Mouse (Mus musculus) gonadal fat pad, adult 2 months (tissue): ENCODE results near the gene Hlcs. TPM values are rescaled to one million over a fixed set of nuclear protein-coding genes. Genes with fewer than 3 reads are reported as not detected.

Experiments
- DNase-seq: peaks from one replicate; pipeline ENCODE4 v3.0.0-alpha.2; 2012; ENCODE audit warnings: low read depth
- polyA plus RNA-seq: library from polyadenylated mRNA; depleted of rRNA; stranded (reverse); fragments of >200 nt; gene quantifications from 2 replicates; pipeline ENCODE4 v1.2.3, GENCODE M21; 2012

Gene Hlcs
- polyA plus RNA-seq, 1 experiment, result 13.0 TPM

DNA sequence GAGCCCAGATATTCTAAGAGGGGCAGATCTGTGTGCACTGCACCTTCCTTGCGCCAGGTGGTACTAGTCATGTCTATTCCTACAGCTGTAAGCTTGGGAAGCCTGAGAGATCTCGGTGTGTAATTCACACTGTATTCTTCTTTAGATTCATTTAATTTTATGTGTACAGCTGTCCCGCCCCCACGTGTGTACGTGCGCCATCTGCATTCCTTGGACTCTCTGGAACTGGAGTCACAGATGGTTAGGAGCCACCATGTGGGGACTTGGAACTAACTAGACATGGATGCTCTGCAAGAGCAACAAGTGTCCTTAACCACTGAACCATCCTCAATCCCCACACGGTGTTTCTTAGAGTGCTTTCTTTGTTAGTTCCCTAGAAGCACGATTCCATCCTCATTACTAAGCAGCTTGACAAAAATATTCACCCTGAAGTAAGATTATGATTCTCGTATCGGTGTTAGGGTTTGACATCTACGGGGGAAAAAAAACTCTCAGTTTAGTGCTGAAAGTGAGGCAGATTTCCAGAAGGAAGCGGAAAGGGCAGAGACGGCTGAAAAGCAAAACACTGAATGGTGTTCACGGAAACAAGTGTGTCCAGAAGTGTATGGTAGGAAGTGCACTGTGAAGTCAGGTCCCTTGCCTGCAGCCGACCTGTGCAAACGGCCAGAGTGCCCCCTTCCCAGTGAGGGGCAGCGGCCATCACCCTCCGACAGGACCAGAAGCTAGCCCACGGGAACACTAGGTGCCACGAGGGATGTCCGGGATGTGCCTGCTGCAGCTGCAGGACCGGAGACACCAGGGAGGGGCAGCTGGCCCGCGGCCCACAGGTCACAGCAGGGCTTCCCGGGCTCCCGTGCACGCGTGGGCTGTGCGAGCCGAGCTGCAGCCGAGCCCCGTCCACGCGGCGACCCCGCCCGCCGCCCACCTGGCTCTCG, 24.0 kb downstream of the Hlcs start:
- DNase-seq, result no peak

DNA sequence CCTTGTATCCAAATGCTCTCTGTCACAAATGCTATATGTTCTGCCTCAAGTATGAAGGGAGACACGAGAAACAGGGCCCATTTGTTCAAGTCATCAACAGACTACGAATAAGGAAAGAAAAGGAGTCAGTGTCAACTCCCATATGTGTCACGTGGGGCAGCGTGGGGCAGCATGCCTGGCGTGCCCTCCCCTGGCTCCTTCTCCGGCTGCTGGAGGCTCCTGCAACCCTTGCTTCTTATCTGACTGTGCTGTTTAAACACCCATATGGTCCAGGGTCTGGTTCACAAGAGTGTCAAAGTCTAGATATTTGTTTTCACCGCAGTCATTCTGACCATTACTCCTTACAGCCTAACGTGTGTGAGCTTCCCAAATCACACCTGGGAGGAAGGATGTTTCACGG, 25.5 kb downstream of the Hlcs start:
- DNase-seq, result no peak

DNA sequence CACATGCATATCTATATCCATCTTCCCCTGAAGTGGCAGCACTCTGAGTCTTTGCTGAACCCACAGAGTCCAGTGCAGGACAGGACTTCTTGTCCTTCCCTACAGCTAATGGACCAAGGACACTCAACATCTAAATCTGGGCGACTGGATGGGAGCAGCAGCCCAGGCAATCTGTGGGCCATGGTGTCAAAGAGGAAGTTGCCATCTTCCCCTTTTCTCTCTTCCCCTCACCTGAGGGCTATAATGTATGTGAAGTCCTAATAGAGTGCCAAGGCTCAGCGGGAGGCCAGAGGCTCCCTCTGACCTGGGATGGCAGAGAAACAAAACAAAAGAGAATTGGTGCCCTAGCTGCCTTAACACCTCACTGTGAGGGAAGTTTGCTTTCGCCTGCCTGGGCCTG, 29.4 kb downstream of the Hlcs start:
- DNase-seq, result no peak

DNA sequence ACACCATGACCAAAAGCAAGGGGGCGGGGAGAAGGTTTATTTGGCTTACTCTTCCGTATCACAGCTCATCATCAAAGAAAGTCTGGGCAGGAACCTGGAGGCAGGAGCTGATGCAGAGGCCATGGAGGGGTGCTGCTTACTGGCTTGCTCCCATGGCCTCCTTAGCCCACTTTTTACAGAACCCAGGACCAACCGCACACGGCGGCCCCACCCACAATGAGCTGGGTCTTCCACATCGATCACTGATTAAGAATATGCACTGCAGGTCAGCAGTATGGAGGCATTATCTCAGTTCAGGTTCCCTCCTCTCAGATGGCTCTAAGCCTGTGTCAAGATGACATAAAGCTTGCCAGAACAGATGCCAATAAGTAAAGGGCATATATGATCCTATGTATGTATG, 42.5 kb downstream of the Hlcs start:
- DNase-seq, result no peak

DNA sequence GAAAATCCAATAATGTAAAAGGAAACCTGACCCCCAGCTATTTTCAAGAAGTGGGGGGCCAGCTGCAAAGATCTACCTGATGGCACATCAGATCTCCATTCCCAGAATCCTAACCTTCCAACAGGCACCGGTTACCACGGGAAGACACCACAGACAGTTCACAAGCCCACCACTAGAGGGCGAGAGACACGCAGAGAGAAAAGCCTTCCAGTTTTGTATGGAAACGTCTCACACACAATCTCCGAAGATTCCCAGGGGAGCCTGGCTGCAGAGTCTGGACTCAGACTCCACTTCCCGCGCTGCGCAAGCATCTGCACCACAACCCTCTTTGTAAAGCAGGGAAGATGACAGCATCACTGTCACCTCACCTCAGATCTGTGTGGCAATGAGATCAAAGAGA, 43.7 kb downstream of the Hlcs start:
- DNase-seq, result no peak

DNA sequence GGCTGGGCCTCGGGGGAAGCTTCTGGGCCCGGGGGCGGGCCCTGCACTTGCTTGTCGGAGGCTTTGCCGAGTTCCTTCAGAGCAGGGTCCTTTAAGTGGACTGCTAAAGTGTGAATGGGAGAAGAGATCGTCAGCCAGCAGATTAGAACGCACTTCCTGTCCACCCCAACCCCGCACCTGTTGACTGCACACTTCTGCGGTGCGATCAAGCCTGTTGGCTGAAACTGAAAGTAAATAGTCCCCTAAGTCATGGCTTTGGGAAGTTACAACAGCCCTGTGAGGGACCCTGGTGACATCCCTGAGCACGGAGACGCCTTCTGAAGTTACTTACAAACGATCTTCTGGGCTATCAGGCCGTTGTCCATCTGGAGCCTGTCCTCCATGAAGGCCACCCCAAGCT, 45.2 kb downstream of the Hlcs start:
- DNase-seq, result no peak

DNA sequence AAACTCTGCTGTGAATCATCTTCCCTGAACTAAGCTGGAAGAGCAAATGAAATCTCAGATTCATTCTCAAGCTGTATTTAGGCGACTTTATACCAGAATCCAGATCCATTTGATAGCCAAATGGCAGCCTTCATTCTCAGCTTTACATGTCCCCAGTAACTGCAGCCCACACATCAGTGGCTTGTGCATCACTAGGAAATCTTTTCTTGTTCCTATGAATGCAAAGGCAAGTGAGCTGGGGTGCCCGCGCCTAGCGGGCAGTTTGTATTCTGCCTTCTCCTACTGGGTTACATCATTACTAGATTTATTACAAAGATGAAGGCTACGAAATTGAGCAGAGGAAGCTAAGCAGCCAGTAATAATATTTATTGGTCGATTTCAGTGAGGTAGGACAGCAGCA, 48.8 kb downstream of the Hlcs start:
- DNase-seq, result no peak

DNA sequence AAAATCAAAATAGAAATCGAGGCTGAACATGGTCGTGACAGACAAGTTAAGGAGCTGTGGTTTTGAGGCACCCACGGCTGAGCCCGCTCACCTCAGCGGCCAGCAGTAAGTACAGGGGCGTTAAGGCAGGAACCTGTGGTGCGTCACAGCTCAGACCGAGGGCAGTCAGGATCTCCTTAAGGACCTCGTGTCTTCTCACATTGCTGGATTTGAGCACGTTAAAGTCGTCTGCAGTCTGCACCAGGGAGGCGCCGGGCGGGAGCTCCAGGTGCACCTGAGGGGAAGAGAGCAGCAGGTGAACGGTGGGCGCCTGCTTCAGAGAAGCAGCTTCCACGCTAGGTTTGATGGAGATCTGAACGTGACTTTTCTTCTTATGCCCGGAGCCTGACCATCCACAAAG, 50.9 kb downstream of the Hlcs start:
- no peak for DNase-seq

DNA sequence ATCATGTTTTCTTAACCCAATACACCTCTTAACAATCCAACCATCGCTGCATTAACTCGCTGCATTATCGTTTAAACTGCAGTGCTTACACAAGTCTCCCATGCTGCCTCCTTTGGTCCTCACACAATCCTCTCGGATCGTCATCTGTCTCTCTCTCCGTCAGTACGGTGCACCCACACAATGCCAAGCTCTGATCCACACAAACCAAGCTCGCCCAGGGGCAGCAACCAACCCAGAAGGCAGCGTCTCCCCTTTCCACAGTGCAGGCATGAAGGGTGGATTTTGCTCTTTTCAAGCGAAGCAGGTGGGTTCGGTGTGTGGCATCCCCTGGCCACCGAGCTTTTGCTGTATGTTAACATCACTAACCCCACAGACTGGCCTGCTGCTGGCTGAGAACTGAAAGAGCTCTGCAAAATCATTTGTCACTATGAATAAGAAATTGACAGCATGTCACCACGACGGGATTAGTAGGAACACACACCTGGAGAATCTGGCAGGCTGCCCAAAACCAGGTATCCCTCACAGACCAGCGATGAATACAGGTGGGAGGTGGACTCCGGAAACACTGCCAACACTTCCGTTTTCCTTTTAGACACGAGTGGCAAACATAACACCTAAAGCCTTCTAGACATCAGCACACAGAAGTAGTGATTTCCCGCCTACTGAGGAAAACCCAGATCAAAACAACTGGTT, 52.3 kb downstream of the Hlcs start:
- peak; percentile 26 for DNase-seq

DNA sequence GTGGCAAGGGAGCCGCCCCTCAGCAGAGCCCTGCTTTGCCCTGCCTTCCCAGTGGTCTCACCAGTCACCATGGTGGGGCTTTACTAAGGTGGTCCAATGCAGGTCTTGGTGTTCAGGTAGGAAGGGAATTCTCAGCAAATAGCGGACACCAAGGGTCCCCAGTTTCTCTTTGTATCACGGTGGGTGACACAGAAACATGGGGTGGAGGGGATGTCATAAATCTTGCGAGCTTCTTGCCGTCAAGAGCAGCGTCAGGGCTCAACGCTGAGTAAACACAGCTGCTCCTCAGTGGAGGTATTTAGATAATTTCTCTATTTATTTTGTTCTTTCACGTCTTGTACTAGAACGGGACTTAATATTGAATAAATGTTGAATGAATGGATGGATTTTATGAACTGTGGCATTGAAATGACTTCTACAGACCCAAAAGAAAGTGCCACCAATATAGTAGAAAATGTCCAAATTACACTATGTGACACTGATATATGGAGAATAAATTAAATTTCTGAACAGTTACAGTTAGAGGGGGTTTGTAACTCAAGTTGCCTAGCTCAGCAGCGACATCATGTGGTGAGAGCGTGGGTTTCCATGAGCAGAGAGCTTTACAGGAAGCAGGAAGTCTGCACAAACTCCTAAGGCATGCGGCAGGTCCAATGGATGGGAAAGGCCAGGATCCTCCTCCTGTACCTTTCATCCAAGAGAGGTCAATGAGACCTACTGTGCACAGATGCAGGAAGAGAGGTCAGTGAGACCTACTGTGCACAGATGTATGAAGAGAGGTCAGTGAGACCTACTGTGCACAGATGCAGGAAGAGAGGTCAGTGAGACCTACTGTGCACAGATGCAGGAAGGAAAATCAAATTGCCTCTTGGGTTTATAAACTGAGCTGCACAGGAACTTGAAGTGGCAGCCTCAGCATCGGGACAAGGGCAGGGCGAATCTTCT, 54.7 kb downstream of the Hlcs start:
- no peak for DNase-seq

DNA sequence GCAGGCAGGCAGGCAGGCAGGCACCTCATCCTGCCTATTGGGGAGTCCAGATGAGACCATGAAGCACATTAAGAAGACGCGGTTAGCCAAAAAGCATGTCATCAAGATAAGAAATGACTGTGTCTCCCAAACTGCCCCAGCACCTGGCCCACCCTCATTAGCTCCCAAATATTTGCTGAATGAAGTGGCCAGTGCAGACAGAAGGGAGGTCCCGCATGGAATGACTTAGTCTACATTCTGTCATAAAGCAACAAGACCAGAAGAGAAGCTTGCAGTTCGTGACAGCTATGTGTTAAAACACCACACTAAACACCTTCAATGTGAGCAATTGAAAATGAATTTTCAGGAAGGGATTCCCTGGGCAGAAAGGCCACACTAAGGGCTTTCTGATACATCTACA, 57.8 kb downstream of the Hlcs start:
- no peak for DNase-seq

DNA sequence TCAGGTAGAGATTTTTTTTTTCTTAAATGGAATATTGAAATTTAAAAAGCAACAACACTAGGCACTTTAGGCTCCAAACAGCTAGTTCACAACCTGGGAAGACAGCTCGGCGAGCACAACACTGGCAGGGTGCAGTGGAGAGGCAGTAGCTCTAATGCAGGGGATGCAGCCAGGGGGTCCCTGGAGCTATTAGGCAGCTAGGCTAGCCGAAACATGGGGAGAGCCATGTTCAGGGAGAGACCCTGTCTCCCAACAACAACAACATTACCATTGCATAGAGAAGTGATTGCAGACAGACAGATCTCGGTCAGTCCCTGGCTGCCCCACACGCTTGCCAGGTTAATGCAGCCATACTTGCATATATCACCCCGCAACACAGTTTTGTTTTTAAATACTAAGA, 58.3 kb downstream of the Hlcs start:
- DNase-seq, result no peak

DNA sequence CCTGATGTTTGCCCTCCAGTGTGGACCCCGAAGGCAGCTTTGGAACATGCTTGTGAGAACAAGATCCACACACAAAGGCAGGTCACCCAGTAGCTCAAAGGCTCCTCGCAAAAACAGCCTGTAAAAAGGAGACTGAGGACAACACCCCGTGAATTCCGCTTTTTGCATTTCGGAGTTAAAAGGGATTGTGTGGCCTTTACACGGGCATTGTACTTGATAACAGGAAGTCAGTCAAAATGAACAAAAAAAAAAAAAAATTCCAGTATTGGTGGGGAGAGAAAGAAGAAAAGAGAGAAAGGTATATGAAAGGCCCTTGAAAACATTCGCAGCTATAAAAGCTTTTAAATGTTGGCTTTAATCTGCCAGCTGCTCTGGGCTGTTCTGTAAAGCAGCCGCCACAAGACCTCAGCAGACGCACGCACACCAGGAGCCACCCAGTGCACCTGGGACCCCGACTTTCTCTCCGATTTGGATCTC, 58.9 kb downstream of the Hlcs start:
- DNase-seq, result no peak

DNA sequence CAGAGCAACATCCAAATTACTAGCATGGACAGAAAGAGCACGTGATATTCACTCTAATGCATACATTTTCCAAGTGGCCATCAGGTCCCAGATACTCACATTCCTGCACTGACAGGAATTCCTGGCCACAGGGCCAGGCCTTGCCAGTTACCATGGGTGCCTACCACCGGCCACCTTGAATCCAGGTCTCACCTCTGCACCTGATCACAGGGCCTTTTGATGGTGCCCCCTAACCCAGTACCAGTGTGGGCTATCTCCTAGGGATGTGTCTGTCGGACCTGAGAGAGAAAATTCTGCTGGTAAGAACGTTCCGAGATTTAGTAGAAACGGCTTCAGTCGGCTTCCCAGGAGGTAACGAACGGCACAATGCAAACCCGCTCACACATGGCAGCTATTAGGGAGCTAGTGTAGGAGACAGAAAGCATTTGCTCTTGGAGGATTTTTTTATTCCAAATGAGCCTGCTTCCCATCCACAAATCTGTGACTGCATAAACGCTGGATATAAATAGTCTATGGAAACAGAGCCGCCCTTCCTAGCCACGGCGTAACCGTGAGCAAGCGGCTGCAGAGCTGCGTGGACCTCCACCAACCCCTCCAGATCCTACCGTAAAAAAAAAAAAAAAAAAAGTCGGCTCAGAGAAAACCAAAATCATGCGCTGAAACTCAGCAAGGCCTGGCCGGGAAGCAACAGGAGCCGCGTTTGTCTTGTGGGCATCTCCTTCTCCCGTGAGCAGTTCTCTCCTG, 59.5 kb downstream of the Hlcs start:
- no peak for DNase-seq

DNA sequence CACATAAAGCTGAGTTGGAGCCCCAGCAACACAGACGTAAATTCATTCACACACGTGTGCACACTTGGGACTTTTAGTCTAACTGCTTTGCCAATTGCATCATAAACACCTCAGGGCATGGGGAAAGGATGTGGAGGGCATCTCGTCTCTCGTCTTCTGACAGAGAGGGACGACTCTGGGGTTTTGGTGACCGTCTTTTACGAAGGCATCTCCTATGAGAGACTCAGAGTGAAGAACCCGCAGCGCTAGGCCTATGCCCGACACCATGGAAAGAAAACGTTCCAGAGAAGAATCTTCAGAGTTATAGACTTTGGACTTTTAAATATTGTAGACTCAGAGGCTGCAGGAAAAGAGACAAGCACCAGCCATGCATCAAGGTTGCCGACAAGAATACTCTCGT, 61.6 kb downstream of the Hlcs start:
- no peak for DNase-seq

DNA sequence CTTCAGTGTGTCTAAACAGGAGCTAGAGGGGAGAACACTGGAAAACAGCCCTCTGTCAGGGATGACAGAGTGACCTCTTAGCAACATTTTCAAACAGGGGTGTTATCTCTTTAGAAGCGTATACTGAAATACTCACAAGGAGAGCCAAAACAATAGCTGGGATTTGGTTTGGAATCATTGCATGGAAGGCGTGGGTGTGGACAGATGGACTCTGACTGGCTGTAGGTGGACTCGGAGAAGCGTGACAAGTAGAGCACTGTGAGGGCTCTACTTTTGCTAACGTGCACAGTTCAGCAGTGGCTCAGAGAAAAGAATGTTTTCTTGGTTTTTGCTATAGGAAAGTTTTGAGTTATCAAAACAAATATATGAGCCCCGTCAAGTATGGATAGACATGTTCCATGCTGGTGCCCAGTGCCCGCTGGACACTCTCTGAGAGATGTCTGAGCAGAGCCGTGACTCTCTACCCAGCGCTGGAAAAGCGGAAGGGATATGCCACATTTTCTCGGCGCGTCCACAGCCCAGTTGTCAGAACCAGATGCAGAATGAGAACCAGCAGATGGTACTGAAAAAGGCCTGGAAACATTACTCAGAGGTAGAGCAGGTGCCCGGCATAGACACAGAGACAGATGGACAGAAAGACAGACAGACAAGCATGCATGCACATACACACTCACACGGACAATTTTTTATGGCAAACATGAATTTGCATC, 62.6 kb downstream of the Hlcs start:
- DNase-seq, result no peak

DNA sequence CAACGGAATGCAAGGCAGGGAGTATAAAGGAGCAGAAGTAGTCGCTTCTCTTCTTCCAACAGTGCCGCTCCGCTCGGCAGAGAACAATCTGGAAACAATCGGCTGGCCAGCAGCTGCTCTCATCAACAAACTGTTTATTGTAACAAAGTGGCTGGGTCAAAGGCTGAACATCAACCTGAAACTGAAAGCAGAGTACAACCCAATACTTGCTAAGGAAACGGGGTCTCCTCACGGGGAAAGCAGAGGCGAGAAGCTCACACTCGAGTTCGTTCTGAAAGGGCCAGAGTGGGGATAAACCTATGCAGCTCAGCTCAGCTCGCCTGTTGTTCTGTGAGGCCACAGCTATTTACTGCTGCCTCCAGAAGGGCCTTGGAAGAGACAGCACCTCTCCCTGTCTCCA, 63.2 kb downstream of the Hlcs start:
- no peak for DNase-seq

DNA sequence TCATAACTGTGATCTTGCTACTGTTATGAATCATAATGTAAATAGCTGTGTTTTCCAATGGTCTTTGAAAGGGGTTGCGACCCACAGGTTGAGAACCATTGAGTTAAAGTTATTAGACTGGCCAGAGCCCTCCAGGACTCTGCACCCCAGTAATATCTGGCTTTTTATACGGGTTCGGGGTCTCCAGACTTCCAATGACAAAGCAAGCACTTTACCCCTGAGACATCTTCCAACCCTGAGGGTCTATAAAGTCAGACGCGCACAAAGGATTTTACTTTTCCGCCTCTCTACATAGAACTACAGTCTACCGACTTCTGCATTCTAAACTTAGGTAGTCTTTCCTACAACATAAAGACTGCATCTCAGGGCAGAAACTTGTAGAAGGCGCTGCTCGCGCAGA, 63.7 kb downstream of the Hlcs start:
- no peak for DNase-seq

DNA sequence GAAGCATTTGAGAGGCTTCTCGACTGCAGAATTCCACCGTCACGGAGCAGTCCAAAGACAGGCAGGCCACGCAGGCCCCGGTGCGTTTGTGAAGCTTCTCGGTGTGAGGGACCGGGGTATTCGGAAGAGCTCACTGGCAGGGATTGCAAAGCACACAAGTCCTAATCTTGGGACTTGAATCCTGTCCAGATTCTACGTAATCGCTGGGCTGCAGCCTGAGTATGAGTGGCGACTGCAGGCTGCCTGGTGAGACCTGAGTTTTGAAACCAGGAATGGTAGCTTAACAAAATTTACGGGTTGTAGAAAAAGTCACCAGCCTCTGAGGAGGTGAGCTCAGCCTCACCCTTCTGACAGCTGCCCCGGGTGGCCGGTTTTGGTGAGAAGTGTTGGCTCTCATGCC, 64.7 kb downstream of the Hlcs start:
- DNase-seq, result no peak

DNA sequence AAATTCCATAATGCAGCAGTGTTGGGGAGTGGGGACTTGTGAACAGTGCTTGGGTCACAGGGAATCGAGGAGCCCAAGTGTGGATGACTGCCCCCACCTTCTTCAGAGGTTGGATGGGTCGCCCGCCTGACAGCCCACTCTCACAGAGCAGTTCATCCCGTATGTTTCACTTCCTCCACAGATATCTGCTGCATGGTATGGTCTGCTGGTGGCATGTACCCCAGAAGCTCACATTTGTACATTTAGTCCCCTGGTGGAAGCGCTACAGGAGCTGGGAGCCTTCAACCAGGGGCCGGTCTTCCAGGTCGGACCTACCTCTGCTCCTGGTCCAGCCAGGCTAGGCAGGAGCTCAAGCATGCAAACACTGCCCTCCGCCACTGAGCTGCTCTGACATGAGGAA, 66.4 kb downstream of the Hlcs start:
- DNase-seq, result no peak
